Mouse (Mus musculus): ENCODE results near the gene Zfp964. TPM values are rescaled to one million over a fixed set of nuclear protein-coding genes. Genes with fewer than 3 reads are reported as not detected.
"Not testable (repeated sequence)": the region's sequence is repeated elsewhere in the genome, so short reads cannot be mapped to it uniquely, and the experiment has no call there.

Zfp964 gene
- 1.4 and 1.8 TPM in 2 replicates for polyA plus RNA-seq (2014; fragmentation: Nextera tagmentation; extraction: Ambion mirVana)

- Histone ChIP-seq H3K27me3 (ENCODE audit: insufficient read depth, low read length) (no peaks in the 10 kb centered on the region), H3K9me3 (ENCODE audit: low read depth, low read length) (peaks cover under 1% of the 10 kb centered on the region; the same call in 1 of the 2 replicates), H3K4me2 (peak within 1 kb of the TSS; percentile 93), H3K27ac (ENCODE audit: low read depth) (peak within 1 kb of the TSS; percentile 82), H3K4me3 (ENCODE audit: low read depth, low read length) (peak within 1 kb of the TSS; percentile 50), H3K36me3 (ENCODE audit: insufficient read depth) (no peaks in the 10 kb centered on the region), H3K4me1 (ENCODE audit: insufficient read depth) (no peaks in the 10 kb centered on the region), H3K9ac (peak within 1 kb of the TSS; percentile 62)
- peak; percentile 97 for DNase-seq
- ATAC-seq (ENCODE audit: insufficient read depth): peak; percentile 100
- no peak for TF ChIP-seq CTCF (IDR thresholded peaks at IDR 0.05; ENCODE audit: low read depth)
- WGBS: under 1% methylated on average over 52 of the region's 55 CpGs
Observed at GRCm38 (mm10) chr8:69654358-69654981, at the start of gene Zfp964. Gene Zfp964 (plus strand): TSS chr8:69654479.

DNA sequence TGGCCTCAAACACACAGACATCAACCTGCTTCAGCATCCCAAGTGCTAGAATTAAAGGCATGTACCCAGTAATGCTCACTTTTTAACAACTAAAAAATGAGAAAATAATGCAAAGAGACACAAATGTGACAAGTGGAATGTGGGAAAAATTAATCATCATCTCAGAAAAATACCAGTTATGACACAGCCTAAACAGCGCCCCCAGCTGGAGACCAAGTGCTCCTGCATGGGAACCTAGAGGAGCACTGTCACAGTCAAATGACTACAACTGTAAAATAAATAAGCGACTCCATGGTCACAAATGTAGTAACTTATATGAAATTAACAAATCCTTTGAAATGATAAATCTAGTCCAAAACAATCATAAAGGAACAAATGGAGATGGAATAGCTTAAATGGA is 39.6 kb upstream of the Zfp964 start:
- no peak for ATAC-seq (ENCODE audit: insufficient read depth)
- Histone ChIP-seq H3K27me3 (ENCODE audit: insufficient read depth, low read length) (no peaks in the 10 kb centered on the region), H3K9ac (no peak overlapping the region), H3K4me2 (no peak overlapping the region), H3K36me3 (ENCODE audit: insufficient read depth) (peaks cover 60% of the 10 kb centered on the region), H3K4me3 (ENCODE audit: low read depth, low read length) (no peak overlapping the region), H3K27ac (ENCODE audit: low read depth) (no peak overlapping the region), H3K4me1 (ENCODE audit: insufficient read depth) (no peaks in the 10 kb centered on the region), H3K9me3 (ENCODE audit: low read depth, low read length) (no peaks in the 10 kb centered on the region)
- TF ChIP-seq CTCF (IDR thresholded peaks at IDR 0.05; ENCODE audit: low read depth): peak; percentile 45; the same call in 1 of the 2 replicates
- DNase-seq: peak; percentile 6
- 60% methylated on average over 2 of the region's 2 CpGs for WGBS

DNA sequence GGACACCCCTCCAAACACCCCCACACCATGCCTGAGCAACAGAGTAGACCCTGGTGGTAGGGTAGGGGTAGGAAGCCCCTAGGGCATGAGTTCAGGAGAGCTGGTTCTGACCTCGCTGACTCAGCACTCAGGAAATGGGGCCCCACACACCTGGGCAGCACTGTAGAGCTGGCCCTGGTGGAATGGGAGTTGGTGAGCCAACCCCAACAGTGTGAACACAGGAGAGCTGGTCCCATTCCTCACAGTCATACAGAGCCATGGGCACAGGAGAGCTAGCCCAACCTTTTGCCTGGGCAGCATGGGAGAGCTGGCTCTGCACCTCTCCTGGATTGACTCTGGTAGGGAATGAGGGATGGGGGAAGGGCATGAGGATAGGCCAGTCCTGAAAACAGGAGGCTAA is 36.2 kb upstream of the Zfp964 start:
- H3K9me3 ChIP-seq (ENCODE audit: low read depth, low read length): no peaks in the 10 kb centered on the region
- H3K4me1 ChIP-seq (ENCODE audit: insufficient read depth): no peaks in the 10 kb centered on the region
- no peak; the same call in 1 of the 2 replicates for ATAC-seq (ENCODE audit: insufficient read depth)
- H3K27me3 ChIP-seq (ENCODE audit: insufficient read depth, low read length): no peaks in the 10 kb centered on the region
- H3K4me2 ChIP-seq: no peak overlapping the region
- H3K4me3 ChIP-seq (ENCODE audit: low read depth, low read length): no peak overlapping the region
- WGBS: 82% methylated on average over 1 of the region's 1 CpGs
- H3K36me3 ChIP-seq (ENCODE audit: insufficient read depth): peaks cover 32% of the 10 kb centered on the region
- no peak for DNase-seq
- no peak overlapping the region for H3K9ac ChIP-seq
- TF ChIP-seq CTCF (IDR thresholded peaks at IDR 0.05; ENCODE audit: low read depth): no peak
- no peak overlapping the region for H3K27ac ChIP-seq (ENCODE audit: low read depth)

DNA sequence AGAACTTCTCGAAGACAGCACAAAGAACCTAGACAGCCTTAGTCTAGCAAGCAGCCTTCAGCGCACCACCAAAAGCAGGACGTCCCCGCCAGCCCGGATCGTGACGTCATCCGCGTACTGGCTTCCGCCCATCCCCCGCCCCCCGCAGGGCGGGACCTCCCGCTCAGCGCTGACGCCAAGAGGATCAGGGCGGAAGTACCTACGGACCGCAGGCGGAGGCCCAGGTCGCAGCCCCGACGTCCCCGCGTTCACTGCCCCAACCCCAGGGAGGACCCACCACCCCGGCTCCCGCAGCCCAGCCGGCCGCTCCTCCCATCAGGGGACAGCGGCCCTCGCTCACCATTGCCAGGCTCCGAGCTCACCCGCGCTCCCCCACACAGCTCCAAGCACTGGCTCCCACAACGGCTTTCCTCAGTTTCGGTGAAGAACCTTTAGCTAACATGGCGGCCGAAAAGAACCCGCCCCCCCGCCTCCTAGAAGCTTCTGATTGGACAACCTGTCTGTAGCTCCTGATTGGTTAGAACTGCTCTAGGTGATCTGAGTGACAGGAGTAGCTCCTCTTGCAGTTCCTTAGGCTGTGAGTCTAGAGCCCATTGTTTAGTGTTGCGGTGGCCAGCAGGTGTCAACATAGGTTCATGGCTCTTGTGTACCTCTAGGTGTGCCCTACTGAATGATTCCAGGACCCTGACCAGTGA is 29.0 kb upstream of the Zfp964 start, which contains the start of gene Zfp868:
Gene Zfp868, minus strand, starts transcription at position 454 of the 695 bp plus-strand sequence.
- H3K9me3 ChIP-seq (ENCODE audit: low read depth, low read length): no peaks in the 10 kb centered on the region
- peak within 1 kb of the TSS; percentile 63 for H3K4me3 ChIP-seq (ENCODE audit: low read depth, low read length)
- DNase-seq (peak; percentile 99), ATAC-seq (ENCODE audit: insufficient read depth) (peak; percentile 100)
- WGBS: under 1% methylated on average over 40 of the region's 41 CpGs
- H3K27me3 ChIP-seq (ENCODE audit: insufficient read depth, low read length): no peaks in the 10 kb centered on the region
- H3K36me3 ChIP-seq (ENCODE audit: insufficient read depth): no peaks in the 10 kb centered on the region; the same call in 1 of the 2 replicates
- peak; percentile 61 for TF ChIP-seq CTCF (IDR thresholded peaks at IDR 0.05; ENCODE audit: low read depth)
- H3K4me1 ChIP-seq (ENCODE audit: insufficient read depth): peaks cover 5% of the 10 kb centered on the region; the same call in 1 of the 2 replicates
- peak within 1 kb of the TSS; percentile 67 for H3K4me2 ChIP-seq
- H3K9ac ChIP-seq: peak within 1 kb of the TSS; percentile 86
- H3K27ac ChIP-seq (ENCODE audit: low read depth): peak within 1 kb of the TSS; percentile 97

GRCm38 (mm10) chr8:69653808-69654357 is 396 bp upstream of the Zfp964 start:
- no peaks in the 10 kb centered on the region for H3K36me3 ChIP-seq (ENCODE audit: insufficient read depth)
- H3K4me2 ChIP-seq: peak overlapping the region; percentile 93
- H3K27me3 ChIP-seq (ENCODE audit: insufficient read depth, low read length): no peaks in the 10 kb centered on the region
- no peaks in the 10 kb centered on the region for H3K9me3 ChIP-seq (ENCODE audit: low read depth, low read length)
- no peaks in the 10 kb centered on the region for H3K4me1 ChIP-seq (ENCODE audit: insufficient read depth)
- no peak overlapping the region for H3K27ac ChIP-seq (ENCODE audit: low read depth)
- WGBS: 45% methylated on average over 10 of the region's 10 CpGs
- H3K4me3 ChIP-seq (ENCODE audit: low read depth, low read length): peak overlapping the region; percentile 50; the same call in 1 of the 2 replicates
- DNase-seq (no peak), ATAC-seq (ENCODE audit: insufficient read depth) (no peak)
- no peak for TF ChIP-seq CTCF (IDR thresholded peaks at IDR 0.05; ENCODE audit: low read depth)
- H3K9ac ChIP-seq: no peak overlapping the region

DNA sequence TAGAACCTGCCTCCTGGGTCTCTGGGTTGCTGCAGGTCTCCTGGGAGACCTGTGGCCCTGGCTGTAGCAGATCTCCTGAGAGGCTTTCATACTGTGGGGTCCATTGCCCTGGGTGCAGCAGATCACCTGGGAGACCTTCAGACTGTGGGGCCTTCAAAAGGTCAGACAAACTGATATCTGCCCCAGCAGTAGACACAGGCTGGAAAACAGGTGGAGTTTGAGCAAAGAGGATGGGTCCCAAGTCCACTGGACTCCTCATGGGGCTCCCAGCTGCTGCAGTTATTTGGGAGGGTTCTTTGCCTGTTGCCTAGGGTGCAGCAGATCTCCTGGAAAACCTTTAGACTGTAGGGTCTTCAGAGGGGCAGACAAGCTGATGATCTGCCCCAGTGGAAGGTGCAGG is 7.0 kb downstream of the Zfp964 start:
- no peak overlapping the region for H3K27ac ChIP-seq (ENCODE audit: low read depth)
- DNase-seq (no peak), ATAC-seq (ENCODE audit: insufficient read depth) (no peak)
- H3K27me3 ChIP-seq (ENCODE audit: insufficient read depth, low read length): no peaks in the 10 kb centered on the region
- H3K9ac ChIP-seq: no peak overlapping the region
- H3K9me3 ChIP-seq (ENCODE audit: low read depth, low read length): peaks cover 7% of the 10 kb centered on the region; the same call in 1 of the 2 replicates
- no peaks in the 10 kb centered on the region for H3K4me1 ChIP-seq (ENCODE audit: insufficient read depth)
- 0 out of 2 replicates have a peak, but pooled peaks cover 6% of the 10 kb centered on the region for H3K36me3 ChIP-seq (ENCODE audit: insufficient read depth)
- no peak overlapping the region for H3K4me2 ChIP-seq
- TF ChIP-seq CTCF (IDR thresholded peaks at IDR 0.05; ENCODE audit: low read depth): no peak
- no peak overlapping the region for H3K4me3 ChIP-seq (ENCODE audit: low read depth, low read length)

GRCm38 (mm10) chr8:69665051-69665450 is 10.8 kb downstream of the Zfp964 start:
- not testable (repeated sequence) for H3K27me3 ChIP-seq (ENCODE audit: insufficient read depth, low read length); H3K9me3 ChIP-seq (ENCODE audit: low read depth, low read length); H3K27ac ChIP-seq (ENCODE audit: low read depth); ATAC-seq (ENCODE audit: insufficient read depth); H3K4me2 ChIP-seq; H3K9ac ChIP-seq; H3K36me3 ChIP-seq (ENCODE audit: insufficient read depth); H3K4me3 ChIP-seq (ENCODE audit: low read depth, low read length); H3K4me1 ChIP-seq (ENCODE audit: insufficient read depth); DNase-seq
- WGBS: 80% methylated on average over 2 of the region's 2 CpGs
